Mouse (Mus musculus) heart, adult 9 months (tissue): ENCODE measurements around the gene Trim17.

ENCODE experiments used
- DNase-seq, 2 experiments: peaks; one replicate each; pipeline ENCODE4 v3.0.0; 2022; ENCODE audit warnings: low spot score in 2 of 2

Gene Trim17

DNA sequence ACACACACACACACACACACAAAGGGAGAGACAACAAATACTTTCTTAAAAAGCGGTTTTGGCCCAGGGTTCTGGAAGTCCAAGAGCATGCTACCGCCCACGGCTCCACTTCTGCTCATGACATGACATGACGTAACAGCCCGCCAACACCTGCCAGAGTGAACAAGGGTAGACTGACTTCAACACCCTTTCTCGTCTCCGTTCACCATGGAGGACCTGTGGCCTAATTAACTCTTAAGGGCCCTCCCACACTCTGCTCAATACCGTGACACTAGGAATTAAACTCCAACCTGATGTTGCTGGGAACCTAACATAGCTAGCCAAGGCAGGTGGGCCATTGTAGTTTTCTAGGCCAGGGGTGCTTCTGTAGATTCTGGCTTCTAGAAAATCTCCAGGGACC is 14.5 kb downstream of the Trim17 start:
- no peak for DNase-seq

- DNase-seq: no peak
These were observed 15.2 kb downstream of the Trim17 start for GRCm38 (mm10) chr11:58969659-58970058.

GRCm38 (mm10) chr11:58970831-58971530 is 16.5 kb downstream of the Trim17 start:
- no peak for DNase-seq

GRCm38 (mm10) chr11:58971796-58972195 is 17.3 kb downstream of the Trim17 start:
- no peak for DNase-seq

DNA sequence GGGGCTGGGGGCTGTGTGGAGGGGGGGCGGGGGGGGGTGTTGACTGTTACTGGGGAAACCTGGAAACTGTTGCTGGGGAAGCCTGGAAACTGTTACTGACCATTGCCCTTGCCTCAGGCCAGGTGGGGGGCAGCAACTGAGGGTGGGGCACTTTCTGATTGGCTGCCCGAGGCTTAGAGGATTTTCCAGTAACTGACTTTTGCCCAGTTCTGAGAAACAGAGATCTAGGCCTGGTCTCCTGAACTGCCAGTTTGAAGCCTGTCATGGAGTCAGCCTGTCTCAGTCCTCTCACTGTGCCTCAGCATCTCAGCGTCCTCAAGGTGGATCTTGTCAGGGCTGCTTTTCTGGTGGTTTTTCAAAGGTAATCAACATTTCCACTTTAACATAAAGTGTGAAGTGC is 19.9 kb downstream of the Trim17 start:
- no peak for DNase-seq

DNA sequence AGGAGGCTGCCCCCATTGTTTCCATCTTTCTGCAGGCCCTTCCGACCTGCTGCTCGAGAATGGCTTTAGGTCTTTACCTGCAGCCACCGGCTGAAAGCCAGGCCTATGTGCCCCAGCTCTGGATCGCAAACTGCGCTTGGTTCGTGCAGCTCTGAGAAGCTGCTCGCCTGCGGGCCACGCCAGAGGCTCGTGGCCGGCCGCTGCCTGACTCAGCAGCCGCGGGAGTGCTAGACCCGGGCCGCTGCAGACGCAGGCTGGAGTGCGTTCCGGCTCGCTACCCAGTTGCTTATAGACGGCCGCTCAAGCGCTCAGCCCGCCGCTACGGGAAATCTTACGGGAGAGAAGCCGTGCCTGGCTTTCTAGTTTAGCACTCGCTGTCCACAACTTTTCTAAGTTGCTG is 22.7 kb downstream of the Trim17 start:
- no peak for DNase-seq

GRCm38 (mm10) chr11:58977607-58978026 is 23.1 kb downstream of the Trim17 start:
- no peak for DNase-seq

GRCm38 (mm10) chr11:58978027-58978705 is 23.7 kb downstream of the Trim17 start, which contains the start of gene Trim11:
TSS of gene Trim11 (plus strand) at chr11:58978093.
- DNase-seq: peak; percentile 69

DNA sequence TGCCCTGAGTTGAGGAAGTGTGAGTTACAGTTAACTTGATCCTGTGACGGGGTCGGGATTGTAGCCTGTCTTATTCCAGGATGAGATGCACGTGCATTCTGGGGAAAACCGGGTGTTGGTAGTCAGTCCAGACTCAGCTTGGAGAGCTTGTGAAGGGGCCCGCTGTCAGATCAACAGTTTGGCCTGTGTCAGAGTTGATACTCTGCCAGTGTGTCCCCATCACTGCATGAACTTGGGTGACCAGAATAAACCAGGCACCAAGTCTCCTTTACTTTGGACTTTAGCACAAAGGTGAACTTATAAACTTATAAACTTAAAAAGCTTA is 24.2 kb downstream of the Trim17 start:
- DNase-seq: no peak

DNA sequence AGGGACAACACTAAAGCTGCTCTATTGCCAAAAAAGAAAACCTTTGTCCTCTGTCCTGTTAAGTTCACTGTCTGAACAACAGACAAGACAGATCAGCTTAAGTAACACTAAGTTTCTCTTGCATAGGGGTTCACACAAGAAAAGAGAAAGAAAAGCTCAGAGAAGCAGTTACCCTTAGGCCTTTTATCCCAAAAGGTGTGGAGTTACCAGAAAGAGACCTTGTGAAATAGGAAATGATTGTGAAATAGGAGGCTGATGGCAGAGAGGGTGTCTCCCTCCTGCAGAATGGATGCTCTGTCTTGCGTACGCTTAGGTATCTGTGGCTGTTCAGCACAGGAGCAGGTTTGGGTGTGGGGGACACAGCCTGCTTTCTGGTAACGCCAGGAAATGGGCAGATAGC is 24.7 kb downstream of the Trim17 start:
- no peak for DNase-seq

- DNase-seq: peak in 1 of 2 experiments; percentile 54
These were observed 25.2 kb downstream of the Trim17 start for GRCm38 (mm10) chr11:58979661-58980060.

- no peak for DNase-seq
These were observed 26.0 kb downstream of the Trim17 start for GRCm38 (mm10) chr11:58980381-58980990.

GRCm38 (mm10) chr11:58981541-58982447 is 27.3 kb downstream of the Trim17 start:
- peak; percentile 56 to 76 for DNase-seq

- DNase-seq: no peak
These were observed 28.1 kb downstream of the Trim17 start for GRCm38 (mm10) chr11:58982471-58983097.

DNA sequence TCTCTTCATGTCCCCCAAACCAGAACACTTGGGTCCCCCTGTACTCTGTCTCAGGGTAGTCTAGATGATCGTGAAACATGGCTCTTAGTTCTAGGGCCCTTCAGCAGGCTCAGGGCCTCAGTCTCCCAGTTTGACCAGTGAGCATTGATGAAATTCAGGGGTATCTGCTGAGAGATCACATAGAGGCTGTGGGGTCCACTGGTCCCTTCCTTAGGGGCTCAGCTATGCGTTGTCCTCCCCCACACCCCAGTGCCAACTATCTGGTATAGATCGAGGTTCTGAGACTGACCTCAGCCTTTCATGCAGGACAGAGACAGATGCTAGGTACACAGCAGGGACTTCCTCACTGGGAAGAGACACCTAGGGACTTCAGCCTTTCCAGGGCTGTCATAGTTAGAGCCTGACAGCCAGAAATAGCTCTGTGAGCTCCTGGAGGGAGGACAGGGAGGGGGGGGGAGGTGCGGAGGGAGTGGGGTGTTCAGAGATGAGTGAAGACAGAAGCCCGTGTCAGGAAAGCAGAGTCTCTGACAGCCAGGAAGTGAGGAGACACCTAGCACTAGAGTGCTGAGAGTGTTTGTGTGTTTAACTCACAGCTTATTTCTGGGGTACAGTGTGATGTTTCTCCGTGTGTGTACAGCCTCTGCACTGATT is 29.3 kb downstream of the Trim17 start:
- DNase-seq: no peak

DNA sequence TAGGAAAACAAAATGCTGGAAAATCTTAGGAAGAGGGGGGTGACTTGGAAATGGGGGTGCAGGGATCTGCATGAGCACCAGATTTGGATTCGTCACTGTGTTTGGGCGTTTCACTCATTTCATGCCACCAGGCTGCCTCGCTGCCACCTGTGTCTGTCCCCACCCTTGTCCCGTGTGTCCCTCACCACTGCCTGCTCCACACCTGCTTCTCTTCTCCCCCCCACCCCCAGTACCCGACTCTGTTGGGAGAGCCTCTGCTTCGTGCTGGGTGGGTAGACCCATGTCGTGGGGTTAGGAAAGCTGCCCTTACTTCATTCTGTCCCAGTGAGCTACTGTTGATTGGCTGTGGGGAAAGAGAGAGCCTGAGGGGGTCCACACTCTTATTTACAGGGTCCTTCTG is 30.2 kb downstream of the Trim17 start:
- DNase-seq: no peak

GRCm38 (mm10) chr11:58985299-58985917 is 30.9 kb downstream of the Trim17 start:
- no peak for DNase-seq

- DNase-seq: no peak
These were observed 34.7 kb downstream of the Trim17 start for GRCm38 (mm10) chr11:58989166-58989565.

- no peak for DNase-seq
These were observed 35.7 kb downstream of the Trim17 start for GRCm38 (mm10) chr11:58990141-58990540.

GRCm38 (mm10) chr11:58990794-58991193 is 36.3 kb downstream of the Trim17 start:
- peak in 1 of 2 experiments; percentile 60 for DNase-seq

DNA sequence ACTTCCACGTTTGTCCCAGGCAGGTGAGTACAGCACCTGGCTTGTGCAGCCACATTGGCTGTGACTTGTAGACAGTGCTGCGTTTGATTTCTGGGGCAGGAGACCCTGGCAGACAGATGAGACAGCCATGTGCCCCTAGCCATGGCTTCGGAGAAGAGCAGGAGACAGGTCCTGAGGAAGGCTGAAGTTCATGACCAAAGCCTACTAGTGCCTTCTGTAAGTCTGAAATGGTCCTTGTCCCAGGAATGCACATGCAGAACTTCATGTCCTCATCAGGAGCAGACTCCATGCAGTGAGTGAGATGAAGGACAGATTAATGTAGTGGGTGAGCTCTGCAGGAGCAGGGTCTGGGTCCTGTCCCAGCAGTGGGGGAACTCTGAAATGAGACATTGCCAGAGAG is 37.4 kb downstream of the Trim17 start:
- no peak for DNase-seq
